Mouse (Mus musculus): Measurements from ENCODE around the gene Tusc1. TPM values are rescaled to one million over a fixed set of nuclear protein-coding genes. Genes with fewer than 3 reads are reported as not detected.
A peak's percentile ranks its signal among the peaks of the same experiment; 100 is the strongest.

Gene Tusc1
- 7.4 to 27.1 TPM (median 18.1 TPM) in 3 replicates for total RNA-seq (2017)

DNA sequence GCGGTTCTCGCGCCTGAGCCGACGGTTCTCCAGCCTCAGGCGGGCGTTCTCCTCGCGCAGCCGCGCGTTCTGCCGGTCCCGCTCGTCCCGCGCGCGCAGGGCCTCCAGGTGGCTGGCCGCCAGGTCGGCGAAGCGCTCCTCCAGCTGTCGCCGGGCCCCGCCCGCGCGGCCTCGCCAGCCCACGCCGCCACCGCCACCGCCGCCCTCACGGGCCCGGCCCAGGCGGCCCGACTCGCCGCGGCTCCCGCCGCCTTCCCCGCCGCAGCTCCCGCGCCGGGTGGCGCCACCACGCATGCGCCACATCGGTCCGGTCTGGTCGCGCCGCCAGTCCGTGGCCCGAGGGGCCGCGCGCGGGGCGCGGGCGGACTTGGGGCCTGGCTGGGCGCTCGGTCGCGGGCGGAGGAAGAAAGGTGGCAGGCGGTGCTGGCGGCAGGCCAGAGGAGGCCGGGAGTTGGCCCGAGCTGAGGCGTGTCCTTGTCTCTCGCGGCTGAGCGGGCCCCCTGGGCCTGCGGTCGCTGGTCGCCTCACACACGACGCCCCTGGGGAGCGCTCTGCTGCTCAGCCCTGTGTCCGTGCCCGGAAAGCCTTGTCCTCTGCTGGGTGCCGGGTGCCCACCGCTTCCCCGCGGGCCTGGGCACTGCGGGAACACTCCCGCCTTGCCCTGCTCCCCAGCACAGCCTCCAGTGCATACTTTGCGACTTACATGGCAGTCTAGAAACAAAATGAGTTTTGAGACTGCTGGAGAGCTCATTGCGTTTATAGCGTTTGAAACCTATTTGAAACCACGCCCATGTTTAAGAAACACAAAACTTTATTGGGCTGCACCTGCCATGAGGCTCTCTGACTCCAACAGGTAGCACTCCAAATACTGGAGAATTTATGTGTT is at the start of gene Tusc1:
Gene Tusc1, minus strand, starts transcription at position 394 of the 886 bp plus-strand sequence.
- peak; percentile 78 for ATAC-seq (replicated peaks; ENCODE audit: insufficient number of reproducible peaks, low FRiP score, low TSS enrichment, poor library complexity, severe bottlenecking)

GRCm38 (mm10) chr4:93352930-93353329 is 17.6 kb upstream of the Tusc1 start:
- ATAC-seq (replicated peaks; ENCODE audit: insufficient number of reproducible peaks, low FRiP score, low TSS enrichment, poor library complexity, severe bottlenecking) = 0 out of 2 replicates have a peak, but pooled peaks have one; percentile 31

DNA sequence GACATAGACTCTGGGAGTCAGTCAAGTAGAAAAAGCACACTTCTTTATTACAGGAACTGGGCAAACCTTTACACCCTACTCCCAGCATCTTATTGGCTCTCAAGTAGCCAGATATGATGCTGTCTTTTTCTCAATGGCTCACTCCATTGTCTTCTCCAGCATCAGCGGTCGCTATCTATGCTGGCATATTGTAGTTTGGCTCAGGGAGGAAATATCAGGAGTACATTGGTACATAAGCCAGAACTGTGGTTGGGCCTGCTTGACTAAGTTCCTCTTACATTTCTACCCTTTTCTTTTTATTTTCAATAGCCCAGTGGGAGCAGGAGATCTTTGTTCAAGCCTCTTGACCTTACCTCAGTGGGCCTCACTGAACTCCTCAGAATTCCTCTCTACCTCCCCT is 9.0 kb upstream of the Tusc1 start:
- ATAC-seq (replicated peaks; ENCODE audit: insufficient number of reproducible peaks, low FRiP score, low TSS enrichment, poor library complexity, severe bottlenecking) = no peak

GRCm38 (mm10) chr4:93341568-93341967 is 6.3 kb upstream of the Tusc1 start:
- peak; percentile 76 for ATAC-seq (replicated peaks; ENCODE audit: insufficient number of reproducible peaks, low FRiP score, low TSS enrichment, poor library complexity, severe bottlenecking)

- ATAC-seq (replicated peaks; ENCODE audit: insufficient number of reproducible peaks, low FRiP score, low TSS enrichment, poor library complexity, severe bottlenecking) = no peak
These were observed 2.7 kb upstream of the Tusc1 start for GRCm38 (mm10) chr4:93337977-93338376.

DNA sequence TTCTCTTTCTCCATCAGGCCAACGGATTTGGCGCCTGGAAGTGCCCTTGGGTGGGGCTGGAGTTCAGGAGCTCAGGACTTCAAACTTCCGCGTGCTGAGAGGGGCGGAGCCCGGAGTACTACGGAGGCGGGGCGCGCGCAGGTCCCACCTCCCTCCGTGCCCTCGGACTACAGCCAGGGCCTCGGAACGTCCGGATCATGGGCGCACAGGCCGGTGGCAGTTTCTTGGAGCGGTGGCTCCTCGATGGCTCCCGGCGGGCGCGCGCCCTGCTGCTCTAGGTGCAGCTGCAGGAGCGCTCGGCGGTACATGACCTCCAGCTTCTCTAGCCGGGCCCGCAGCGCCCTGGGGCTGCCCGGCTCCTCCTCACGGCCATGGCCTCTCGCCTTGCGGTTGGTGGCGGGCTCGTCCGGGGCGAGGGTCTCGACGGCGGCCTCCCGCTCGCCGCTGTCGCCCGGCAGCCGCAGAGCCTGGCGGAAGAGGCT is 634 bp downstream of the Tusc1 start:
- peak; percentile 98 for ATAC-seq (replicated peaks; ENCODE audit: insufficient number of reproducible peaks, low FRiP score, low TSS enrichment, poor library complexity, severe bottlenecking)

- ATAC-seq (replicated peaks; ENCODE audit: insufficient number of reproducible peaks, low FRiP score, low TSS enrichment, poor library complexity, severe bottlenecking) = no peak
These were observed 27.8 kb downstream of the Tusc1 start for GRCm38 (mm10) chr4:93307486-93307885.

- ATAC-seq (replicated peaks; ENCODE audit: insufficient number of reproducible peaks, low FRiP score, low TSS enrichment, poor library complexity, severe bottlenecking) = no peak
These were observed 49.2 kb downstream of the Tusc1 start for GRCm38 (mm10) chr4:93286065-93286464.
